Comparison of ENCODE assay signal across 12 mouse cellular contexts in genomic region chr5:132186659-132187058, GRCm38 (mm10).
DNase-seq lines count a peak whose midpoint lies in the region; ATAC-seq and TF ChIP-seq lines count a peak whose summit lies in the region.
"Had no signal": no experiment of that assay in that cellular context is flagged by ENCODE, and none has a peak within 500 bp of the region (broad histone marks: within the 10 kb centered on the region; RNA-seq: fewer than 3 reads in every experiment).

No protein-coding gene starts in this region.

- no peak for TF ChIP-seq CTCF in stomach, postnatal 0 days (IDR thresholded peaks at IDR 0.05; ENCODE audit: low read depth)
- no peak for TF ChIP-seq CTCF in liver, postnatal 0 days (IDR thresholded peaks at IDR 0.05; ENCODE audit: low read depth)

- no peak for ATAC-seq in forebrain, embryonic 15.5 days (replicated peaks)
- no peak for ATAC-seq in hindbrain, embryonic 12.5 days (ENCODE audit: low FRiP score)
- ATAC-seq in hindbrain, embryonic 11.5 days (ENCODE audit: low FRiP score): no peak
- no peak for ATAC-seq in stomach, embryonic 14.5 days (ENCODE audit: insufficient number of reproducible peaks, insufficient read depth, low FRiP score, low read depth)
- no peak for ATAC-seq in stomach, postnatal 0 days (ENCODE audit: low FRiP score, low TSS enrichment)
- no peak for ATAC-seq in liver, postnatal 0 days

- H3K4me3 ChIP-seq in forebrain, embryonic 10.5 days: peak overlapping the region; percentile 14; the same call in 1 of the 2 replicates
- no peak overlapping the region for H3K4me3 ChIP-seq in forebrain, embryonic 15.5 days
- no peak overlapping the region for H3K4me3 ChIP-seq in hindbrain, embryonic 12.5 days
- no peak overlapping the region for H3K4me3 ChIP-seq in hindbrain, embryonic 11.5 days (ENCODE audit: low read depth, low read length)
- H3K4me3 ChIP-seq in stomach, embryonic 14.5 days (ENCODE audit: low read depth, low read length): no peak overlapping the region
- no peak overlapping the region for H3K4me3 ChIP-seq in stomach, postnatal 0 days (ENCODE audit: low read depth, low read length)
- no peak overlapping the region for H3K4me3 ChIP-seq in liver, postnatal 0 days (ENCODE audit: low read depth, low read length)
- H3K4me3 ChIP-seq: liver, embryonic 13.5 days had no signal

- no peak overlapping the region for H3K4me2 ChIP-seq in forebrain, embryonic 15.5 days (replicated peaks)
- 0 out of 2 replicates have a peak overlapping the region, but pooled peaks have one; percentile 15 for H3K4me2 ChIP-seq in hindbrain, embryonic 12.5 days (replicated peaks)
- H3K4me2 ChIP-seq in hindbrain, embryonic 11.5 days (replicated peaks; ENCODE audit: low read depth, low read length): no peak overlapping the region
- H3K4me2 ChIP-seq in stomach, embryonic 14.5 days (replicated peaks; ENCODE audit: low read depth, low read length): no peak overlapping the region; the same call in 1 of the 2 replicates
- no peak overlapping the region for H3K4me2 ChIP-seq in stomach, postnatal 0 days (replicated peaks; ENCODE audit: low read depth)
- H3K4me2 ChIP-seq in liver, postnatal 0 days (ENCODE audit: low read depth, low read length): no peak overlapping the region
- H3K4me2 ChIP-seq: liver, embryonic 13.5 days had no signal

- 0 out of 2 replicates have a peak, but pooled peaks cover 2% of the 10 kb centered on the region for H3K36me3 ChIP-seq in forebrain, embryonic 10.5 days (replicated peaks)
- no peaks in the 10 kb centered on the region for H3K36me3 ChIP-seq in forebrain, embryonic 15.5 days
- H3K36me3 ChIP-seq in hindbrain, embryonic 12.5 days: no peaks in the 10 kb centered on the region
- no peaks in the 10 kb centered on the region for H3K36me3 ChIP-seq in hindbrain, embryonic 11.5 days (ENCODE audit: control insufficient read depth, insufficient read depth, low read length)
- no peaks in the 10 kb centered on the region for H3K36me3 ChIP-seq in stomach, embryonic 14.5 days (ENCODE audit: control insufficient read depth, insufficient read depth, low read length)
- H3K36me3 ChIP-seq in stomach, postnatal 0 days (ENCODE audit: control insufficient read depth, insufficient read depth, low read length): no peaks in the 10 kb centered on the region
- H3K36me3 ChIP-seq in liver, postnatal 0 days (replicated peaks; ENCODE audit: insufficient read depth, low read length): no peaks in the 10 kb centered on the region
- H3K36me3 ChIP-seq: liver, embryonic 13.5 days had no signal

- no peak overlapping the region for H3K9ac ChIP-seq in forebrain, embryonic 15.5 days (replicated peaks)
- H3K9ac ChIP-seq in hindbrain, embryonic 12.5 days: no peak overlapping the region
- no peak overlapping the region for H3K9ac ChIP-seq in hindbrain, embryonic 11.5 days (ENCODE audit: low read depth, low read length)
- H3K9ac ChIP-seq in stomach, embryonic 14.5 days (replicated peaks; ENCODE audit: low read depth, low read length): no peak overlapping the region
- H3K9ac ChIP-seq in stomach, postnatal 0 days (ENCODE audit: low read length): no peak overlapping the region
- H3K9ac ChIP-seq in liver, postnatal 0 days (replicated peaks): no peak overlapping the region
- H3K9ac ChIP-seq: liver, embryonic 13.5 days had no signal

- H3K9me3 ChIP-seq in forebrain, embryonic 10.5 days: no peaks in the 10 kb centered on the region
- no peaks in the 10 kb centered on the region for H3K9me3 ChIP-seq in forebrain, embryonic 15.5 days
- H3K9me3 ChIP-seq in hindbrain, embryonic 12.5 days (replicated peaks): no peaks in the 10 kb centered on the region
- H3K9me3 ChIP-seq in hindbrain, embryonic 11.5 days (ENCODE audit: control insufficient read depth, low read length): no peaks in the 10 kb centered on the region
- H3K9me3 ChIP-seq in stomach, embryonic 14.5 days (ENCODE audit: control insufficient read depth, low read depth, low read length): no peaks in the 10 kb centered on the region
- H3K9me3 ChIP-seq in stomach, postnatal 0 days (ENCODE audit: control insufficient read depth, low read length): no peaks in the 10 kb centered on the region
- H3K9me3 ChIP-seq in liver, postnatal 0 days (ENCODE audit: low read length): no peaks in the 10 kb centered on the region
- H3K9me3 ChIP-seq: liver, embryonic 13.5 days had no signal

- peaks cover 74% of the 10 kb centered on the region for H3K4me1 ChIP-seq in forebrain, embryonic 10.5 days
- peaks cover 62% of the 10 kb centered on the region for H3K4me1 ChIP-seq in forebrain, embryonic 15.5 days
- peaks cover 32% of the 10 kb centered on the region for H3K4me1 ChIP-seq in hindbrain, embryonic 12.5 days
- H3K4me1 ChIP-seq in hindbrain, embryonic 11.5 days (replicated peaks; ENCODE audit: control insufficient read depth, insufficient read depth, low read length): no peaks in the 10 kb centered on the region
- H3K4me1 ChIP-seq in stomach, embryonic 14.5 days (ENCODE audit: control insufficient read depth, insufficient read depth, low read length): peaks cover 16% of the 10 kb centered on the region; the same call in 1 of the 2 replicates
- peaks cover 4% of the 10 kb centered on the region for H3K4me1 ChIP-seq in stomach, postnatal 0 days (replicated peaks; ENCODE audit: control insufficient read depth, insufficient read depth)
- peaks cover 12% of the 10 kb centered on the region for H3K4me1 ChIP-seq in liver, postnatal 0 days (ENCODE audit: insufficient read depth)

- no peak for DNase-seq in forebrain, embryonic 10.5 days (ENCODE audit: extremely low spot score, low spot score)
- no peak for DNase-seq in hindbrain, embryonic 11.5 days (ENCODE audit: low spot score)
- DNase-seq in stomach, postnatal 0 days (ENCODE audit: low spot score): no peak
- DNase-seq in thymus, postnatal 10 days (ENCODE audit: low spot score in 2 of 2): no peak
- no peak for DNase-seq in liver, postnatal 0 days
- DNase-seq: adrenal gland, postnatal 14 days; kidney, postnatal 14 days; liver, embryonic 13.5 days; right cerebral cortex, postnatal 4 days had no signal

- no peak for TF ChIP-seq EP300 in stomach, postnatal 0 days (optimal IDR thresholded peaks at IDR 0.05)
- no peak for TF ChIP-seq EP300 in liver, postnatal 0 days (IDR thresholded peaks at IDR 0.05; ENCODE audit: low read depth)

- H3K27ac ChIP-seq in forebrain, embryonic 10.5 days: peak overlapping the region; percentile 75
- H3K27ac ChIP-seq in forebrain, embryonic 15.5 days (replicated peaks): no peak overlapping the region
- H3K27ac ChIP-seq in hindbrain, embryonic 12.5 days: peak overlapping the region; percentile 48
- no peak overlapping the region for H3K27ac ChIP-seq in hindbrain, embryonic 11.5 days (ENCODE audit: low read depth, low read length)
- 0 out of 2 replicates have a peak overlapping the region, but pooled peaks have one; percentile 2 for H3K27ac ChIP-seq in stomach, embryonic 14.5 days (ENCODE audit: low read length)
- H3K27ac ChIP-seq in stomach, postnatal 0 days (replicated peaks): no peak overlapping the region
- H3K27ac ChIP-seq in liver, postnatal 0 days (ENCODE audit: low read depth): no peak overlapping the region
- H3K27ac ChIP-seq: liver, embryonic 13.5 days had no signal

- H3K27me3 ChIP-seq in forebrain, embryonic 10.5 days (ENCODE audit: poor library complexity, severe bottlenecking): no peaks in the 10 kb centered on the region
- no peaks in the 10 kb centered on the region for H3K27me3 ChIP-seq in forebrain, embryonic 15.5 days
- H3K27me3 ChIP-seq in hindbrain, embryonic 12.5 days: no peaks in the 10 kb centered on the region
- H3K27me3 ChIP-seq in hindbrain, embryonic 11.5 days (ENCODE audit: control insufficient read depth, insufficient read depth, low read length): no peaks in the 10 kb centered on the region
- no peaks in the 10 kb centered on the region for H3K27me3 ChIP-seq in stomach, embryonic 14.5 days (ENCODE audit: control insufficient read depth, insufficient read depth, low read length)
- H3K27me3 ChIP-seq in stomach, postnatal 0 days (ENCODE audit: control insufficient read depth, insufficient read depth, low read length): no peaks in the 10 kb centered on the region
- no peaks in the 10 kb centered on the region for H3K27me3 ChIP-seq in liver, postnatal 0 days (ENCODE audit: insufficient read depth, low read length)
- H3K27me3 ChIP-seq: liver, embryonic 13.5 days had no signal

- 12% methylated on average over 3 of the region's 3 CpGs for WGBS in forebrain, embryonic 10.5 days
- 24% methylated on average over 3 of the region's 3 CpGs for WGBS in forebrain, embryonic 15.5 days
- WGBS in hindbrain, embryonic 12.5 days: 24% methylated on average over 3 of the region's 3 CpGs
- WGBS in hindbrain, embryonic 11.5 days: 35% methylated on average over 3 of the region's 3 CpGs
- 51% methylated on average over 3 of the region's 3 CpGs for WGBS in stomach, embryonic 14.5 days
- WGBS in stomach, postnatal 0 days: 53% methylated on average over 3 of the region's 3 CpGs
- 67% methylated on average over 3 of the region's 3 CpGs for WGBS in liver, postnatal 0 days (ENCODE audit: insufficient replicate concordance)

Comparison
In these comparisons a context has a peak if more than half of its experiments do, and no peak if none do; other contexts are left out.
1. H3K27ac ChIP-seq: peak in forebrain, embryonic 10.5 days (single experiment), hindbrain, embryonic 12.5 days (single experiment) and stomach, embryonic 14.5 days (single experiment); none in forebrain, embryonic 15.5 days (single experiment), hindbrain, embryonic 11.5 days (single experiment), stomach, postnatal 0 days (single experiment) and liver, postnatal 0 days (single experiment).